Mouse (Mus musculus): Measurements from ENCODE around the gene Mprip. TPM values are rescaled to one million over a fixed set of nuclear protein-coding genes. Genes with fewer than 3 reads are reported as not detected.
"Not testable (repeated sequence)": the region's sequence is repeated elsewhere in the genome, so short reads cannot be mapped to it uniquely, and the experiment has no call there.

Mprip gene
- polyA plus RNA-seq, 1 experiment from 2014 or later, result 87.9 TPM

DNA sequence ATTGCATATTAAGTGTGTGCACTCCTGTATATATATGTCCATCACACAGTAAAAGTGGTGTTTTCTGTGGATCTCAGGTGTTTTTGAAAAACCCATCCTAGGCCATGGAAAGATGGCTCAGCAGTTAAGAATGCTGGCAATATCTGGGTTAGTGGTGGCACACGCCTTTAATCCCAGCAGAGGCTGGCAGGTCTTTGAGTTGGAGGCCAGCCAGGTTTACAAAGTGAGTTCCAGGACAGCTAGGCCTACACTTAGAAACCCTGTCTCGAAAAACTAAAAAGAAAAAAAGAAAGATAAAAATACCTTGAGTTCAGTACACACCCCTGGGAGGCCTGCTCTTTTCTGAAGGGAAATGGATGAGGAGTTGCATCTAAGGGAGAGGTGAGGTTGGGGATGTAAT is 60.3 kb downstream of the Mprip start:
- Histone ChIP-seq H3K4me3 (no peak overlapping the region), H3K9me3 (no peaks in the 10 kb centered on the region), H3K9ac (no peak overlapping the region), H3K27me3 (no peaks in the 10 kb centered on the region), H3K4me2 (replicated peaks) (no peak overlapping the region), H3K27ac (no peak overlapping the region), H3K4me1 (0 out of 2 replicates have a peak, but pooled peaks cover 3% of the 10 kb centered on the region), H3K36me3 (no peaks in the 10 kb centered on the region)
- no peak for ATAC-seq (ENCODE audit: insufficient number of reproducible peaks, insufficient read depth, low FRiP score, low TSS enrichment)
- 76% methylated on average over 2 of the region's 2 CpGs for WGBS

- no peaks in the 10 kb centered on the region for H3K4me1 ChIP-seq
- ATAC-seq (ENCODE audit: insufficient number of reproducible peaks, insufficient read depth, low FRiP score, low TSS enrichment), result no peak
- H3K4me2 ChIP-seq (replicated peaks), result no peak overlapping the region
- 86% methylated on average over 3 of the region's 3 CpGs for WGBS
- no peak overlapping the region for H3K4me3 ChIP-seq
- H3K27ac ChIP-seq, result no peak overlapping the region
- peaks cover 22% of the 10 kb centered on the region; the same call in 1 of the 2 replicates for H3K36me3 ChIP-seq
- no peaks in the 10 kb centered on the region for H3K9me3 ChIP-seq
- no peak overlapping the region for H3K9ac ChIP-seq
- no peaks in the 10 kb centered on the region for H3K27me3 ChIP-seq
Observed at GRCm38 (mm10) chr11:59727204-59727603, 66.1 kb downstream of the Mprip start.

DNA sequence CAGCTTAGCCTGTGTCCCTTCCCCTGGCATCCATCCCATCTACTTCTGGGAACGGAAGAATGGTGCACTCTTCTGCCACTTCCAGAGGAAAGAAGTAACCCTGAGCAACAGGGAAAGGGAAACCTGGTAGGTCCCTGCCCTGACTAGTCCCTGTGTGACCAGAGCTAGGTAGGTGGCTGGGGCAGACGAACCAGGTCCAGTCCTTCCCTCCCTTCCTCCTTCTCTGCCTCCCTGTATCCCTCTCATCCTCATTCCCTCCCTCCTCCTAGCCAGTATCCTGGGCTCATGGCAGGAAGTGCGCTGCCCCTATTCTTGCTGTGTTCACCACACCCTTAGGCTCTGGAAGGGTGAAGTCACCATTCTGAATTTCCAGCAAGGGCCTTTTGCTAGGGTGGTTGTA is 70.7 kb downstream of the Mprip start:
- no peaks in the 10 kb centered on the region for H3K9me3 ChIP-seq
- H3K27ac ChIP-seq, result no peak overlapping the region
- ATAC-seq (ENCODE audit: insufficient number of reproducible peaks, insufficient read depth, low FRiP score, low TSS enrichment), result no peak
- no peak overlapping the region for H3K4me2 ChIP-seq (replicated peaks)
- H3K36me3 ChIP-seq, result peaks cover 48% of the 10 kb centered on the region
- H3K9ac ChIP-seq, result no peak overlapping the region
- 83% methylated on average over 3 of the region's 3 CpGs for WGBS
- H3K27me3 ChIP-seq, result no peaks in the 10 kb centered on the region
- no peaks in the 10 kb centered on the region for H3K4me1 ChIP-seq
- H3K4me3 ChIP-seq, result no peak overlapping the region

DNA sequence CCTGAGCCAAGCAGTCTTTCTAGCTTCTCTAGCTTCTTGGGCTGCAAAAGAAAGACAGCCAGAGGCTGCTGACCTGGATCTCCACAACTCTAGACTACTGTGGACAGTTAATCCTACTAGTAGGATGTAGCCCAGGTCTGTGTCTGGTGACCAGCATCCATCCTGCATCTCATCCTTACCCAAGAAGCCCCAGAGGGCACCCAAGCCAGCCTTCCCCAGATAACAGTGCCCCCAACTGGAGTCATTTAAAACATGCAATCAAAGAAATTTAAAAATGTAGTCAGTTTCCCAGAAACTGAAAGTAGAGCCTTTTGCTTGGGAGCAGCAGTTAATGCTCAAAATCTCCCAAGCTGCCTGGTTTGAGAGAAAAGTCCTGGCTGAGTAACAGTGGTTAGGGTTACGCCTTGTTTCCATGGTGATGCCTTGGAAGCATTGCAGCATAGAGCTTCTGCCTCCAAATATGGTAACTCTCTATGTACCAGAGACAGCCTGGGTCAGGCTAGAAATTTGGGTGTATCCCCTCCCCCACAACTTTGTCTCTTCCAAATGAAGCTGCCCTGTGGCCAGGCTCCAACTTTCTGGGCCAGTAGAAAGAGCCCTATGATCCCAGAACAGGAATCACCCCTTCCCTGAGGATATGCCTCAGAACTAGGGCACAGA is 71.4 kb downstream of the Mprip start:
- 74% methylated on average over 1 of the region's 1 CpGs for WGBS
- no peak overlapping the region for H3K4me3 ChIP-seq
- H3K27ac ChIP-seq, result peak overlapping the region; percentile 2; the same call in 1 of the 2 replicates
- no peak overlapping the region for H3K9ac ChIP-seq
- H3K9me3 ChIP-seq, result no peaks in the 10 kb centered on the region
- H3K4me1 ChIP-seq, result no peaks in the 10 kb centered on the region
- H3K27me3 ChIP-seq, result no peaks in the 10 kb centered on the region
- no peak for ATAC-seq (ENCODE audit: insufficient number of reproducible peaks, insufficient read depth, low FRiP score, low TSS enrichment)
- peaks cover 55% of the 10 kb centered on the region for H3K36me3 ChIP-seq
- no peak overlapping the region for H3K4me2 ChIP-seq (replicated peaks)

DNA sequence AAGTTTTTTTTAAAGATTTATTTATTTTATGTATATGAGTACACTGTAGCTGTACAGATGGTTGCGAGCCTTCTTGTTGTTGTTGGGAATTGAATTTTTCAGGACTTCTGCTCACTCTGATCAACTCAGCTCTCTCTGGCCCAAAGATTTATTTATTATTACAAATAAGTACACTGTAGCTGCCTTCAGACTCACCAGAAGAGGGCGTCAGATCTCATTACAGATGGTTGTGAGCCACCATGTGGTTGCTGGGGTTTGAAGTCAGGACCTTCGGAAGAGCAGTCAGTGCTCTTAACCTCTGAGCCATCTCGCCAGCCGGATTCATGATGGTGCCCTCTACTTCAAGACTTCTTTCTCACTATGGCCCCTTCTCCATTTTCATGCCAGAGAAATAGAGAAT is 72.5 kb downstream of the Mprip start:
- not testable (repeated sequence) for H3K4me2 ChIP-seq (replicated peaks); H3K4me1 ChIP-seq; H3K27me3 ChIP-seq; H3K9ac ChIP-seq; ATAC-seq (ENCODE audit: insufficient number of reproducible peaks, insufficient read depth, low FRiP score, low TSS enrichment); H3K27ac ChIP-seq; H3K4me3 ChIP-seq; H3K9me3 ChIP-seq
- WGBS, result 76% methylated on average over 5 of the region's 5 CpGs
- peaks cover 62% of the 10 kb centered on the region for H3K36me3 ChIP-seq

DNA sequence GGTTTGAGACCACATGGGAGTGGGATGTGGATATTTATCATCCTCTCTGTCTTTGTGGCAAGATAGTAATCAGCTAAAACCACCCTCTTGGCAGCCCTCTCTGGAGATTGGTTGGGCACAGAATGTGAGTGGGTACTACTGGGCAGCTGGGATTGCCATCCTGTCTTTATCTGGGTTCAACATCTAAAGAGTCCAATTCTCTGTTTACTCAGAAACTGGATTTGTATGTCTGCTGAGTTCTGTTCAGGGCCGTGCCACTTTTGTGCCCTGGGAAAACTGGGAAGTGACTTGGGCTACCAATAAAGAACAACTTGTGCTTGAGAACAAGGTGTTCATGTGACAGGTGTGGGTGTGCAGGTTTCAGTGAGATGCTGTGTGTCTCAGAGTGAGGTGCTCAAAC is 73.2 kb downstream of the Mprip start:
- Histone ChIP-seq H3K27ac (no peak overlapping the region), H3K9me3 (no peaks in the 10 kb centered on the region), H3K4me1 (no peaks in the 10 kb centered on the region), H3K27me3 (no peaks in the 10 kb centered on the region), H3K4me3 (no peak overlapping the region), H3K36me3 (peaks cover 64% of the 10 kb centered on the region), H3K4me2 (replicated peaks) (no peak overlapping the region), H3K9ac (no peak overlapping the region)
- WGBS, result 89% methylated on average over 1 of the region's 1 CpGs
- ATAC-seq (ENCODE audit: insufficient number of reproducible peaks, insufficient read depth, low FRiP score, low TSS enrichment), result no peak

- not testable (repeated sequence) for ATAC-seq (ENCODE audit: insufficient number of reproducible peaks, insufficient read depth, low FRiP score, low TSS enrichment); H3K4me3 ChIP-seq; H3K9ac ChIP-seq; H3K27ac ChIP-seq; H3K9me3 ChIP-seq; H3K4me1 ChIP-seq; H3K27me3 ChIP-seq; H3K4me2 ChIP-seq (replicated peaks)
- WGBS, result 91% methylated on average over 4 of the region's 4 CpGs
- peaks cover 66% of the 10 kb centered on the region for H3K36me3 ChIP-seq
Observed at GRCm38 (mm10) chr11:59735938-59736337, 74.8 kb downstream of the Mprip start.

DNA sequence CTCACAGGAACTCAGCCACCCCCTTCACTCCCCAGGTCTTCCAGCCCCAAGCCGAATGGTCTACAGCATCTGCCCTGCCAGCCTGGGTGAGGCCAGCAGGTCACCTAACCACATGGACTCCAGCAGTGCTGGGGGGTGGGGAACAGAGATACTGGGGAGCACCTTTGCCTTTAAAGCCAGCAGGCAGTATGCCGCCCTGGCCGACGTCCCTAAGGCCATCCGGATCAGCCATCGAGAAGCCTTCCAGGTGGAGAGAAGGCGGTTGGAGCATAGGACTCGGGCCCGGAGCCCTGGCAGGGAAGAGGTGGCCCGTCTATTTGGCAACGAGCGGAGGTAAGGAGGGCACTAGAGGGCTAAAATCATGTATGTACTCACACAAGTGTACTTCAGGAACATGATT is 76.1 kb downstream of the Mprip start:
- Histone ChIP-seq H3K9me3 (no peaks in the 10 kb centered on the region), H3K4me3 (no peak overlapping the region), H3K4me1 (no peaks in the 10 kb centered on the region), H3K9ac (no peak overlapping the region), H3K4me2 (replicated peaks) (no peak overlapping the region), H3K36me3 (peaks cover 79% of the 10 kb centered on the region), H3K27ac (no peak overlapping the region), H3K27me3 (no peaks in the 10 kb centered on the region)
- ATAC-seq (ENCODE audit: insufficient number of reproducible peaks, insufficient read depth, low FRiP score, low TSS enrichment), result no peak
- 96% methylated on average over 12 of the region's 12 CpGs for WGBS

GRCm38 (mm10) chr11:59739996-59740395 is 78.9 kb downstream of the Mprip start:
- Histone ChIP-seq H3K4me1 (no peaks in the 10 kb centered on the region), H3K36me3 (peaks cover 96% of the 10 kb centered on the region), H3K27ac (no peak overlapping the region), H3K4me2 (replicated peaks) (no peak overlapping the region), H3K9me3 (no peaks in the 10 kb centered on the region), H3K9ac (no peak overlapping the region), H3K4me3 (no peak overlapping the region), H3K27me3 (no peaks in the 10 kb centered on the region)
- no peak for ATAC-seq (ENCODE audit: insufficient number of reproducible peaks, insufficient read depth, low FRiP score, low TSS enrichment)
- WGBS, result 93% methylated on average over 2 of the region's 2 CpGs

DNA sequence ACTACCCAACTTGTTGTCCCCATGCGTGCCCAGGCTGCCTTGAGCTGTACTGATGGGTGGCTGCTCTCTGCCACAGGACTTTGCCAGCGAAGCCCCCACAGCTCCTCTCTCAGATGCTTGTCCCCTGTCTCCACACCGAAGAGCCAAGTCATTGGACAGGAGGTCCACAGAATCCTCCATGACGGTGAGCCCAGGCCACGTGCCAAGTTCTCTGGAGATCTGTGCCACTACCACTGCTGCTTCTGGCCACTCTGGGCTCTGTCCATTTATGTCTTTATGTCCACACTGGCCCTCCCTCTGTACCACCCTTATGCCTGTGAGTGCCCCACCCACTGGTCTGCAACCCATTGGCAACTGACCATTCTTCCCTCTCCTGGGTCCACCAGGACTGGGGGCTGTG is 80.8 kb downstream of the Mprip start:
- Histone ChIP-seq H3K9me3 (no peaks in the 10 kb centered on the region), H3K9ac (no peak overlapping the region), H3K4me1 (no peaks in the 10 kb centered on the region), H3K4me3 (no peak overlapping the region), H3K4me2 (replicated peaks) (no peak overlapping the region), H3K27me3 (no peaks in the 10 kb centered on the region), H3K27ac (no peak overlapping the region), H3K36me3 (peaks cover 81% of the 10 kb centered on the region)
- no peak for ATAC-seq (ENCODE audit: insufficient number of reproducible peaks, insufficient read depth, low FRiP score, low TSS enrichment)
- WGBS, result 99% methylated on average over 5 of the region's 5 CpGs

DNA sequence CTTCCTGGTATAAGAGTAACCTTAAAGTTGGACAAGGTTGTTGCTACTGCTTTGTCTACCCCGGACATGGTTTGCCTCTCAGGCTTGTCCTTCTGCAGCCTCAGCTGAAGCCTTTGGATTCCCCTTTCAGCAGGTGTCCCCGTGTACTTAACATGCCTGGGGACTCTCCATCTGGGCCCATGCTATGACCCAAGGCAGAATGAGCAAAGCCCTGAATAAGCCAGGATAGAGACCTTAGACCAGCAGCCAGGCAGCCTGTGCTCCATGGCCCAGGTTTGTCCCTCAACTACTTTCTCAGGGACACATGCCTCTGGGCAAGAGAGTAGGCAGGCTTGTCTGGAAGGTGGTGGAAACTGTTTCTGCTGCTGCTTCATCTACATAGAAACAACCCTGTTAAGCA is 82.2 kb downstream of the Mprip start:
- peaks cover 67% of the 10 kb centered on the region for H3K36me3 ChIP-seq
- H3K27ac ChIP-seq, result no peak overlapping the region
- H3K4me3 ChIP-seq, result no peak overlapping the region
- 88% methylated on average over 2 of the region's 2 CpGs for WGBS
- no peaks in the 10 kb centered on the region for H3K9me3 ChIP-seq
- H3K4me1 ChIP-seq, result no peaks in the 10 kb centered on the region
- no peak overlapping the region for H3K4me2 ChIP-seq (replicated peaks)
- ATAC-seq (ENCODE audit: insufficient number of reproducible peaks, insufficient read depth, low FRiP score, low TSS enrichment), result no peak
- H3K27me3 ChIP-seq, result no peaks in the 10 kb centered on the region
- no peak overlapping the region for H3K9ac ChIP-seq

DNA sequence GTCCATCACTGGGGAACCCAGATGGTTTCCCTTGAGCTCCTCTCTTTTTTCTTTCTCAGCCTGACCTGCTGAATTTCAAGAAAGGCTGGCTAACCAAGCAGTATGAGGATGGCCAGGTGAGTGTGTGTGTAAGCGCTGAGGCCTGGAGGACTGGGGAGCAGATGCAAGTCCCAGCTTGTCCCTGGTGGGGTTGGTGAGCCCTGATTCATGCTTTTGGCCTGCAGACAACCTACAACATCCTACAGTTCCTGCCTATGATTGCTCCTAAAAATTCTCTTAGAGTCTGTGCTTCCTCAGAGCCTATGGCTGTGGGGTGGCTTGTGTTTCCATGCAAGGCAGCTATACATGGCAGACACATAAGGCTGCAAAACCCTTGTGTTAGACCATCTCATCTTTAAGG is 82.6 kb downstream of the Mprip start:
- no peaks in the 10 kb centered on the region for H3K9me3 ChIP-seq
- H3K9ac ChIP-seq, result no peak overlapping the region
- H3K4me1 ChIP-seq, result no peaks in the 10 kb centered on the region
- H3K4me2 ChIP-seq (replicated peaks), result no peak overlapping the region
- WGBS, result 100% methylated on average over 1 of the region's 1 CpGs
- H3K36me3 ChIP-seq, result peaks cover 63% of the 10 kb centered on the region
- no peak overlapping the region for H3K27ac ChIP-seq
- H3K4me3 ChIP-seq, result no peak overlapping the region
- no peaks in the 10 kb centered on the region for H3K27me3 ChIP-seq
- no peak for ATAC-seq (ENCODE audit: insufficient number of reproducible peaks, insufficient read depth, low FRiP score, low TSS enrichment)

GRCm38 (mm10) chr11:59744374-59744773 is 83.3 kb downstream of the Mprip start:
- no peak for ATAC-seq (ENCODE audit: insufficient number of reproducible peaks, insufficient read depth, low FRiP score, low TSS enrichment)
- peaks cover 62% of the 10 kb centered on the region for H3K36me3 ChIP-seq
- H3K9ac ChIP-seq, result no peak overlapping the region
- no peaks in the 10 kb centered on the region for H3K4me1 ChIP-seq
- no peak overlapping the region for H3K4me3 ChIP-seq
- WGBS, result 90% methylated on average over 4 of the region's 4 CpGs
- no peaks in the 10 kb centered on the region for H3K27me3 ChIP-seq
- H3K4me2 ChIP-seq (replicated peaks), result no peak overlapping the region
- no peak overlapping the region for H3K27ac ChIP-seq
- no peaks in the 10 kb centered on the region for H3K9me3 ChIP-seq

Measured in embryonic facial prominence, embryonic 12.5 days (tissue).